ENCODE assay signal across 7 mouse cellular contexts in the genomic region with DNA sequence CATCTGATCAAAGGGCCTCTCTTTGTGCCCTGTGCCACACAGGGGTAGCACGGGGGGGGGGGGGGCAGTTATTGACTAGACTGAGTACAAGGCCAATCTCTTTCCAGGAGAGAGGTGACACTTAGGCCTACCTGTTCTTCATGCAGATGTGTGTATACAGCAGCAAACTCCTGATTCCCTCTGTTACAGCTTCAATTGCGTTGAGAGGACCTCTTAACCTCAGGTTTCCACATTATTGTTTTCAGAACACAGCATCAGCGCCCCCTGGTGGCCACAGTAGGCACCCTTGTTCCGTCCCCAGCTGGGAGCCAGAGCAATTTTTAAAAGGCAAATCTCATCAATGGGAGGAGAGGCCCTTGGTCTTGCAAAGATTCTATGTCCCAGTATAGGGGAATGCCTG. TPM values are rescaled to one million over a fixed set of nuclear protein-coding genes. Genes with fewer than 3 reads are reported as not detected.
A peak's percentile ranks its signal among the peaks of the same experiment; 100 is the strongest.
DNase-seq lines count a peak whose midpoint lies in the region; ATAC-seq and TF ChIP-seq lines count a peak whose summit lies in the region.

No protein-coding gene starts in this region.

- peak; percentile 82 for DNase-seq in ZHBTc4 (ENCODE audit: low read depth, low spot score)
- DNase-seq in cerebellum, postnatal 36 days, result peak; percentile 88 to 90
- DNase-seq in gastrocnemius, postnatal 10 days, result peak; percentile 91
- DNase-seq in left cerebral cortex, postnatal 4 days, result peak; percentile 84
- DNase-seq in spleen, adult 18-20 months, result peak; percentile 31 to 83

- TF ChIP-seq CTCF in intestine, postnatal 0 days (IDR thresholded peaks at IDR 0.05; ENCODE audit: low read depth), result peak; percentile 93

- no peak overlapping the region for H3K27ac ChIP-seq in intestine, postnatal 0 days (ENCODE audit: low read depth, low read length)
- no peak overlapping the region for H3K27ac ChIP-seq in midbrain, embryonic 15.5 days

- no peaks in the 10 kb centered on the region for H3K9me3 ChIP-seq in intestine, postnatal 0 days (ENCODE audit: control insufficient read depth)
- no peaks in the 10 kb centered on the region for H3K9me3 ChIP-seq in midbrain, embryonic 15.5 days

- no peak overlapping the region for H3K4me3 ChIP-seq in intestine, postnatal 0 days (ENCODE audit: low read depth, low read length)
- H3K4me3 ChIP-seq in midbrain, embryonic 15.5 days, result no peak overlapping the region

- intact Hi-C loops in left cerebral cortex, postnatal 4 days (cut with DNase I), result loop anchor here (5.0 to 10.0 kb wide), 3 partner anchors 97 to 299 kb away; a partner anchor contains a TSS

- H3K4me2 ChIP-seq in intestine, postnatal 0 days (replicated peaks; ENCODE audit: low read depth), result no peak overlapping the region
- no peak overlapping the region for H3K4me2 ChIP-seq in midbrain, embryonic 15.5 days

- no peaks in the 10 kb centered on the region for H3K36me3 ChIP-seq in intestine, postnatal 0 days (ENCODE audit: control insufficient read depth, insufficient read depth)
- H3K36me3 ChIP-seq in midbrain, embryonic 15.5 days (replicated peaks), result no peaks in the 10 kb centered on the region

- peak; percentile 36; the same call in 1 of the 2 replicates for ATAC-seq in intestine, postnatal 0 days
- peak; percentile 51; the same call in 1 of the 2 replicates for ATAC-seq in midbrain, embryonic 15.5 days (replicated peaks)

- H3K9ac ChIP-seq in intestine, postnatal 0 days (ENCODE audit: low read depth, low read length), result no peak overlapping the region
- no peak overlapping the region for H3K9ac ChIP-seq in midbrain, embryonic 15.5 days

- H3K27me3 ChIP-seq in intestine, postnatal 0 days (replicated peaks; ENCODE audit: control insufficient read depth, insufficient read depth, low read length), result no peaks in the 10 kb centered on the region; the same call in 1 of the 2 replicates
- no peaks in the 10 kb centered on the region for H3K27me3 ChIP-seq in midbrain, embryonic 15.5 days (replicated peaks)

- 0% methylated on average over 3 of the region's 4 CpGs for WGBS in intestine, postnatal 0 days
- WGBS in midbrain, embryonic 15.5 days, result 22% methylated on average over 4 of the region's 4 CpGs

- no peaks in the 10 kb centered on the region for H3K4me1 ChIP-seq in intestine, postnatal 0 days (replicated peaks; ENCODE audit: control insufficient read depth, insufficient read depth, low read length)
- no peaks in the 10 kb centered on the region for H3K4me1 ChIP-seq in midbrain, embryonic 15.5 days

RNA-seq across cellular contexts. Expression of a gene that starts 22.7 kb away (rescaled TPM):
- 10 to 100 TPM; 20.6 to 21.3 TPM for total RNA-seq in gastrocnemius, postnatal 10 days (2021)
- polyA plus RNA-seq in intestine, postnatal 0 days (2015; fragmentation: Nextera tagmentation; extraction: Ambion mirVana), result 100 and 102 TPM in 2 replicates
- 100 to 1,000 TPM in 1 of 2 experiments, 10 to 100 TPM in 1; 97.3 to 107 TPM for total RNA-seq in left cerebral cortex, postnatal 4 days (2021)
- polyA plus RNA-seq in midbrain, embryonic 15.5 days (2015; fragmentation: Nextera tagmentation; extraction: Ambion mirVana), result 79.3 and 84.0 TPM in 2 replicates

Comparison
In these comparisons a context has a peak if more than half of its experiments do, and no peak if none do; other contexts are left out.
1. RNA of a gene that starts 22.7 kb away (total RNA-seq): 97.3 to 107 TPM in left cerebral cortex, postnatal 4 days; 20.6 to 21.3 TPM in gastrocnemius, postnatal 10 days; every median in the first group is over 4 times any median in the second.
2. Peak in every context shown above with its lines, with median percentiles within 50 percentile points of each other: DNase-seq.